Mouse (Mus musculus): ENCODE measurements around the gene Ebf3. TPM values are rescaled to one million over a fixed set of nuclear protein-coding genes. Genes with fewer than 3 reads are reported as not detected.

The Ebf3 gene
- polyA plus RNA-seq, 1 experiment, result 9.4 TPM

DNA sequence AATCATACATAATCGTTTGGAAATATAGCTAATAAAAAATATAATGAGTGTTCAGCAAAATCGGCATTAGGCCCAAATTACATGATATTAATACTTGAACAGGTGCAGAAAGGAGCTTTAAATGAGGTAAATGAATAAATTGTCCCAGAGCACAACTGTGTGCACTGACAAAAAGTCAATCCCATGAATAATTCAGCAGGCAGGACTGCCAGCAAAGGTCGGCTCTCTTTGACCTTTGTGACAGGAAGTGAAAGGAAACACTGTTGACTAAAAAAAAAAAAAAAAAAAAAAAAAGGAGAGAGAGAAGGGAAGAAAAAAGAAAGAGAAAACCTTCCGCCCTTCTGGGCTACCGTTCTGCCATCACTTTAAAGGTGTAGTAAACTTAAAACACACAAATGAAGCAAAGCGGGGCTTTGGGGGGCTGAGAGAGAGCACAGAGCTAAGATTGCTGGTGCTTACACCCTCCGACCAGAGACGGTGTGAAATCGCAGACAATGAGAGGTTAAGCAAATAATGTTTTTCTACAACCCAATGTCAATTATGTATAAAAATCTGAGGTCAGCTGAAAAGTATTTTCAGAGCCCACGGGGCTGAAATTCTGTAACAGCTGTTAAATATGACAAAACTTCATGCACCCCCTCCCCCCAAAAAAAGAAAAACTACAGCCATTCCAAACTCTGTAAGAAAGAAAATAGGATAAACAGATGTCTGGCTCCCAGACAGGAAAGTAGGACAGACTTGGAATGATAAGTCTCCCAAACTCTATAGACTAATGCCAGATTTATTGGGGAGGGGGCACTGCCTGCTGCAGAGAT, 11.1 kb downstream of the Ebf3 start:
- WGBS, result 30% methylated on average over 10 of the region's 10 CpGs
- Histone ChIP-seq H3K27me3 (ENCODE audit: control insufficient read depth, insufficient read depth, low read length) (peaks cover 1% of the 10 kb centered on the region; the same call in 1 of the 2 replicates), H3K4me3 (replicated peaks; ENCODE audit: insufficient read depth, low read depth, low read length) (no peak overlapping the region), H3K4me1 (ENCODE audit: control insufficient read depth, insufficient read depth, low read length) (no peaks in the 10 kb centered on the region), H3K27ac (ENCODE audit: insufficient read depth, low read length) (no peak overlapping the region)
- TF ChIP-seq CTCF (IDR thresholded peaks at IDR 0.05; ENCODE audit: borderline replicate concordance, insufficient read depth, low read depth, low read length) (no peak), POLR2A (IDR thresholded peaks at IDR 0.05; ENCODE audit: borderline replicate concordance, insufficient read depth, low read length) (no peak)
- no peak for DNase-seq

DNA sequence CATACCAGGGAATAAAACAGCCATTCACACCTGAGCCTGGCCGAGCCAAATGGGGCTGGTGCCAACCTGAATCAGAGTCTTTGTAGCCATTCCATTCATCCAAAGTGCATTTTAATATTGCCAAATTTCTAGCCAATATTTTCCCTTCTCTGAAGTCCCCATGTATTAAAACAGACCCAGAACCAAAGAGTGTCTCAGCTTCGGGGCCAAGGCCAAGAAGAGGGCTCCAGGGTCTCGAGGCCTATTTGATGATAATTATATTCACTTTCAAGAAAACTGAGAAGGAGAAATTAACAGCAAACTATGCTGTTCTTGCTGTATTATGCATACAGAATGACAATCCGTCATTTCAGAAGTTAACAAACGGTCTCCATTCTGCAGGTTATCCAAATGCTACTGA, 12.1 kb downstream of the Ebf3 start:
- Histone ChIP-seq H3K27ac (ENCODE audit: insufficient read depth, low read length) (no peak overlapping the region), H3K4me1 (ENCODE audit: control insufficient read depth, insufficient read depth, low read length) (no peaks in the 10 kb centered on the region), H3K4me3 (replicated peaks; ENCODE audit: insufficient read depth, low read depth, low read length) (no peak overlapping the region), H3K27me3 (ENCODE audit: control insufficient read depth, insufficient read depth, low read length) (peaks cover 2% of the 10 kb centered on the region; the same call in 1 of the 2 replicates)
- TF ChIP-seq CTCF (IDR thresholded peaks at IDR 0.05; ENCODE audit: borderline replicate concordance, insufficient read depth, low read depth, low read length) (no peak), POLR2A (IDR thresholded peaks at IDR 0.05; ENCODE audit: borderline replicate concordance, insufficient read depth, low read length) (no peak)
- DNase-seq, result no peak
- 78% methylated on average over 5 of the region's 5 CpGs for WGBS

DNA sequence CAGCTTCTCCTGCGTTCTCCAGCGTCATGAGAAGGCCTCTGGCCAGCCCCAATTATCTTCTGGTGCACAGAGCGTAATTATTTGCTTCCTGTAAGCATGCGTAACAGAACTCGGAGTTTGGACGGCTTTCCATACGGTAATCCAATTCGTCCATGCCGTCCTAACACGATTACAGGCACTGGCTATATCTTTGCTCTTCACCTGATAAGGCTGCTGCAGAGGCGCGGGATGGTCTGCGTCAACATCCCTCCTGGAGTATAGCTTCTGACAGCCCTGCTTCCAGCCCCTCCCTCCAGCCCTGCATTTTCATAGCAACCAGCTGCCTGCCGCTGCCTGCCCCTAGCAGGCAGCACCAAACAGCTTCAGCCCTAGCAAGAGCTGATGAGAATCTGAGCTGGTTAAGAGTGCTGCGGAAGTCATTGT, 12.9 kb downstream of the Ebf3 start:
- H3K27ac ChIP-seq (ENCODE audit: insufficient read depth, low read length), result no peak overlapping the region
- H3K4me1 ChIP-seq (ENCODE audit: control insufficient read depth, insufficient read depth, low read length), result no peaks in the 10 kb centered on the region

DNA sequence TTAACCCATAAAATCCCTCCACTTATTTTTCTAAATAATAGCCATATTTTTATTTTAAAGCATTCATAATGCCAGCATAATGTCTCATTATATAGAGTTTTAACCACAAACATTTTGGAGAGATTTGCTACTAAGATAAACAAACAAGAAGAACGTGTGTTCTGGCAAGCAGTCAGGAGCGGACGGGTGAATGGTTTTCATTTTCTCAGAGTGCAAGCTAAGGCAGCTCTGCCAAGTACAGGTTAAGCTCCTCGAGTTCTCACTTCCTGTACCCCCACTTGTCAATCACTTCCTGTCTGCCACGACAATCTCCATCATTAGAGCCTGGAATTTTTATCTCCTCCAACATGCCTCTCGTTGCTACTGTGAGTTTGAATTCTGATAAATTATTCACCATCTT, 13.4 kb downstream of the Ebf3 start:
- Histone ChIP-seq H3K27ac (ENCODE audit: insufficient read depth, low read length) (no peak overlapping the region), H3K4me1 (ENCODE audit: control insufficient read depth, insufficient read depth, low read length) (no peaks in the 10 kb centered on the region), H3K4me3 (replicated peaks; ENCODE audit: insufficient read depth, low read depth, low read length) (no peak overlapping the region), H3K27me3 (ENCODE audit: control insufficient read depth, insufficient read depth, low read length) (peaks cover 2% of the 10 kb centered on the region; the same call in 1 of the 2 replicates)
- TF ChIP-seq CTCF (IDR thresholded peaks at IDR 0.05; ENCODE audit: borderline replicate concordance, insufficient read depth, low read depth, low read length), result no peak
- no peak for TF ChIP-seq POLR2A (IDR thresholded peaks at IDR 0.05; ENCODE audit: borderline replicate concordance, insufficient read depth, low read length)
- WGBS, result 23% methylated on average over 6 of the region's 6 CpGs
- no peak for DNase-seq

More for the DNA sequence above, 12.9 kb downstream of the Ebf3 start:
- peaks cover 2% of the 10 kb centered on the region; the same call in 1 of the 2 replicates for H3K27me3 ChIP-seq (ENCODE audit: control insufficient read depth, insufficient read depth, low read length)
- TF ChIP-seq POLR2A (IDR thresholded peaks at IDR 0.05; ENCODE audit: borderline replicate concordance, insufficient read depth, low read length), result no peak
- no peak for TF ChIP-seq CTCF (IDR thresholded peaks at IDR 0.05; ENCODE audit: borderline replicate concordance, insufficient read depth, low read depth, low read length)
- H3K4me3 ChIP-seq (replicated peaks; ENCODE audit: insufficient read depth, low read depth, low read length), result no peak overlapping the region
- WGBS, result 34% methylated on average over 15 of the region's 15 CpGs
- no peak for DNase-seq

DNA sequence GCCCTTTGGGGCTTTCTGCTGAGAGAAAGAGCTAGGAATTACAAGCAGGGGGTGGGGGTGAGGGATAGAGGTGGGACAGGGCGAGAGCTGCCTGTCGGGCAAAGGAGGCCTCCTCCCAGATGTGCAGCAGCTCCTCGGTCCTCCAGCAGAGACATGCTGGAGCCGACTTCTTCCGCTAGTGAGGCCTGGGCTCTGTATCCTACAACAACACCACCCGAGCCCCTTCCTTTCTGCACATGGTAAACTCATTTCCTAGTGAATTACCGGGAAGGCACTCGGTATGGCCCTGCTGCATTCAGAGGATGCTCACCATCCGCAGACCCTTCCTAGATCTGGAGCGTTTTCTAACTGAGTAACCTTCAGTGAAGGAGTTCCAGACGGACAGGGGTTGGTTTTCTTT, 14.1 kb downstream of the Ebf3 start:
- no peak for DNase-seq
- Histone ChIP-seq H3K27ac (ENCODE audit: insufficient read depth, low read length) (no peak overlapping the region), H3K4me3 (replicated peaks; ENCODE audit: insufficient read depth, low read depth, low read length) (no peak overlapping the region), H3K4me1 (ENCODE audit: control insufficient read depth, insufficient read depth, low read length) (no peaks in the 10 kb centered on the region), H3K27me3 (ENCODE audit: control insufficient read depth, insufficient read depth, low read length) (peaks cover 2% of the 10 kb centered on the region; the same call in 1 of the 2 replicates)
- TF ChIP-seq POLR2A (IDR thresholded peaks at IDR 0.05; ENCODE audit: borderline replicate concordance, insufficient read depth, low read length) (no peak), CTCF (IDR thresholded peaks at IDR 0.05; ENCODE audit: borderline replicate concordance, insufficient read depth, low read depth, low read length) (no peak)
- WGBS, result 51% methylated on average over 11 of the region's 11 CpGs

- no peaks in the 10 kb centered on the region for H3K4me1 ChIP-seq (ENCODE audit: control insufficient read depth, insufficient read depth, low read length)
These were observed 16.5 kb downstream of the Ebf3 start for GRCm38 (mm10) chr7:137297594-137298381.

GRCm38 (mm10) chr7:137297131-137297530, 17.1 kb downstream of the Ebf3 start:
- Histone ChIP-seq H3K4me3 (replicated peaks; ENCODE audit: insufficient read depth, low read depth, low read length) (no peak overlapping the region), H3K27ac (ENCODE audit: insufficient read depth, low read length) (no peak overlapping the region), H3K4me1 (ENCODE audit: control insufficient read depth, insufficient read depth, low read length) (no peaks in the 10 kb centered on the region), H3K27me3 (ENCODE audit: control insufficient read depth, insufficient read depth, low read length) (peaks cover 2% of the 10 kb centered on the region; the same call in 1 of the 2 replicates)
- DNase-seq, result no peak
- TF ChIP-seq POLR2A (IDR thresholded peaks at IDR 0.05; ENCODE audit: borderline replicate concordance, insufficient read depth, low read length) (no peak), CTCF (IDR thresholded peaks at IDR 0.05; ENCODE audit: borderline replicate concordance, insufficient read depth, low read depth, low read length) (no peak)
- 83% methylated on average over 7 of the region's 7 CpGs for WGBS

More at GRCm38 (mm10) chr7:137297594-137298381, 16.5 kb downstream of the Ebf3 start:
- no peak for DNase-seq
- Histone ChIP-seq H3K4me3 (replicated peaks; ENCODE audit: insufficient read depth, low read depth, low read length) (no peak overlapping the region), H3K27me3 (ENCODE audit: control insufficient read depth, insufficient read depth, low read length) (peaks cover 2% of the 10 kb centered on the region; the same call in 1 of the 2 replicates), H3K27ac (ENCODE audit: insufficient read depth, low read length) (no peak overlapping the region)
- TF ChIP-seq POLR2A (IDR thresholded peaks at IDR 0.05; ENCODE audit: borderline replicate concordance, insufficient read depth, low read length) (no peak), CTCF (IDR thresholded peaks at IDR 0.05; ENCODE audit: borderline replicate concordance, insufficient read depth, low read depth, low read length) (no peak)
- 69% methylated on average over 24 of the region's 24 CpGs for WGBS

Measured in cerebellum, adult 2 months (tissue).